Mouse (Mus musculus): ENCODE data around the gene Zfp664. TPM values are rescaled to one million over a fixed set of nuclear protein-coding genes. Genes with fewer than 3 reads are reported as not detected.

Zfp664 gene
- total and polyA plus RNA-seq, 2 experiments, result 5.3 to 12.2 TPM

DNA sequence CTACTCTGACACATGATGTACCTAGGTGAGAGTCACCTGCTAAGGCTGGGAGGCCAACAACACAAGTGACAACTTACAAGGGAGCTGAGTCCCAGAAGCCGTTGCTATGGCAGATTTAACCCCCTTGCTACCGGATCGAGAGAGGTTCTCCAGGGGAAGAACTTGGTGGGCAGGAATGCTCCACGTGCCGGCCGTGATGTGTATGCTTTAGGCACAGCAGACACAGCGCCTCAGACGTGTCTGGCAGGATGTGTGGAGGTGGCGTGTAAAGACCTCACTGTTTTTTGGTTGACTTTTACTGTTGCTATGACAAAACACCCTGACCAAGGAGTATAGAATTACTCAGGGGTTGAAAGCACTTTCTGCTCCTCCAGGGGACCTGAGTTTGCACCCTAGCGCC, 81.9 kb downstream of the Zfp664 start:
- Histone ChIP-seq H3K36me3 (ENCODE audit: control insufficient read depth, insufficient read depth, low read length) (no peaks in the 10 kb centered on the region), H3K27ac (replicated peaks; ENCODE audit: insufficient read depth, low read depth, low read length) (no peak overlapping the region), H3K4me3 (ENCODE audit: insufficient read depth, low read depth, low read length) (no peak overlapping the region), H3K27me3 (ENCODE audit: control insufficient read depth, insufficient read depth, low read length) (no peaks in the 10 kb centered on the region), H3K4me1 (ENCODE audit: control insufficient read depth, insufficient read depth, low read length) (no peaks in the 10 kb centered on the region), H3K9ac (ENCODE audit: low read depth, low read length) (no peak overlapping the region), H3K79me2 (ENCODE audit: control insufficient read depth, insufficient read depth, low read length) (no peaks in the 10 kb centered on the region)
- DNase-seq (ENCODE audit: extremely low read depth, low read depth, low spot score), result no peak
- TF ChIP-seq CTCF (IDR thresholded peaks at IDR 0.05; ENCODE audit: low read depth, low read length) (no peak), POLR2A (IDR thresholded peaks at IDR 0.05; ENCODE audit: extremely low read depth, insufficient read depth, low read length) (no peak)
- WGBS, result 85% methylated on average over 10 of the region's 10 CpGs

DNA sequence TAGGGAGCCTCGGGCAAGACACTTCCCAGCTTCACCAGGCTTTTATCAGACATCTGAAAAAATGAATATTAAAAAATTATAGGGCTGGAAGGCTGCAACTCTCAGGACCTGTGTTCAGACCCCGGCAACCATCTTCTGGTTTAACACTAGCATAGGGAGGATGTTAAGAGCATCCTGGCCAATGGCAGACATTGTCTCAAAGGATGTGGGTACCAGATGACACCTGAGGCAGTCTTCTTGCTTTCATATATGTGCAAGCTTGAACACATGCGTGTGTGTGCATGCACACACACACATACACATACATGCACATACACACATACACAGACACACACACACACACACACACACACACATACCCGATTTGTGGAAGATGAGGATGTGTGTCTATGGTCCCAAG, 82.6 kb downstream of the Zfp664 start:
- H3K4me3 ChIP-seq (ENCODE audit: insufficient read depth, low read depth, low read length), result no peak overlapping the region
- no peaks in the 10 kb centered on the region for H3K36me3 ChIP-seq (ENCODE audit: control insufficient read depth, insufficient read depth, low read length)
- 76% methylated on average over 4 of the region's 4 CpGs for WGBS
- no peaks in the 10 kb centered on the region for H3K4me1 ChIP-seq (ENCODE audit: control insufficient read depth, insufficient read depth, low read length)
- no peak for DNase-seq (ENCODE audit: extremely low read depth, low read depth, low spot score)
- H3K27ac ChIP-seq (replicated peaks; ENCODE audit: insufficient read depth, low read depth, low read length), result no peak overlapping the region
- no peaks in the 10 kb centered on the region for H3K27me3 ChIP-seq (ENCODE audit: control insufficient read depth, insufficient read depth, low read length)
- no peak overlapping the region for H3K9ac ChIP-seq (ENCODE audit: low read depth, low read length)
- no peak for TF ChIP-seq POLR2A (IDR thresholded peaks at IDR 0.05; ENCODE audit: extremely low read depth, insufficient read depth, low read length)
- no peak for TF ChIP-seq CTCF (IDR thresholded peaks at IDR 0.05; ENCODE audit: low read depth, low read length)
- no peaks in the 10 kb centered on the region for H3K79me2 ChIP-seq (ENCODE audit: control insufficient read depth, insufficient read depth, low read length)

DNA sequence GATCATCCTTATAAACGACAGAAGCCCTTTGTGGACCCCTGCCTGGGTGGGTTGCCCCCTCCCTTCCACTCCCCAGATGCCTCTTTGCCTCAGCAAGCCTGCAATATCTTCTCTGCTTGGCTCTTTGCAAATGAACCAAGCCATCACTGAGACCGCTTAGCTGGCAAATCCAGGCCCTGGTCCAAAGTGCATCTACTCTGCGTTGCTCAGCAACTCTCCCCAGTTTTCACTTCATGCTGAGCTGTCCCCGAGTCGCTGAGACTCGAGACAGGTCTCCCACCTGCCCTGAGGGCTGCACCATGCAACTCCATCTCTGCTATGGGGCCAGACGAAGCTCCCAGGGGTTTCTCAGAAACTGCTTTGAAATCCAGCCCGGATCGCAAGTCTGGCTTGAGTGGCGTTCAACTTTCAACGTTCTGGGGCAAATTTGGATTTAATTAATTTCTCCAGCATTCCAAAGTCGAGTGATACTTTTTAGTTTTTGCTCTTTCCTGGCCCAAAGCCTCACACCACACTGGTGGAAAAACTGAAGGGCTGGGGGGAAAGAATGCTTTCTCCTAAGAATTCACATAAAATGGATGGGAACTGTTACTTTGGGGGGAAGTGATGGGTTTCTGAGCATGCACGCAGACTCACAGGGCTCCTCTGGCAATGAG, 88.3 kb downstream of the Zfp664 start:
- Histone ChIP-seq H3K27me3 (ENCODE audit: control insufficient read depth, insufficient read depth, low read length) (no peaks in the 10 kb centered on the region), H3K79me2 (ENCODE audit: control insufficient read depth, insufficient read depth, low read length) (no peaks in the 10 kb centered on the region), H3K36me3 (ENCODE audit: control insufficient read depth, insufficient read depth, low read length) (no peaks in the 10 kb centered on the region), H3K27ac (replicated peaks; ENCODE audit: insufficient read depth, low read depth, low read length) (no peak overlapping the region), H3K9ac (ENCODE audit: low read depth, low read length) (no peak overlapping the region), H3K4me1 (ENCODE audit: control insufficient read depth, insufficient read depth, low read length) (no peaks in the 10 kb centered on the region), H3K4me3 (ENCODE audit: insufficient read depth, low read depth, low read length) (no peak overlapping the region)
- TF ChIP-seq CTCF (IDR thresholded peaks at IDR 0.05; ENCODE audit: low read depth, low read length) (no peak), POLR2A (IDR thresholded peaks at IDR 0.05; ENCODE audit: extremely low read depth, insufficient read depth, low read length) (no peak)
- 61% methylated on average over 13 of the region's 13 CpGs for WGBS
- no peak for DNase-seq (ENCODE audit: extremely low read depth, low read depth, low spot score)

DNA sequence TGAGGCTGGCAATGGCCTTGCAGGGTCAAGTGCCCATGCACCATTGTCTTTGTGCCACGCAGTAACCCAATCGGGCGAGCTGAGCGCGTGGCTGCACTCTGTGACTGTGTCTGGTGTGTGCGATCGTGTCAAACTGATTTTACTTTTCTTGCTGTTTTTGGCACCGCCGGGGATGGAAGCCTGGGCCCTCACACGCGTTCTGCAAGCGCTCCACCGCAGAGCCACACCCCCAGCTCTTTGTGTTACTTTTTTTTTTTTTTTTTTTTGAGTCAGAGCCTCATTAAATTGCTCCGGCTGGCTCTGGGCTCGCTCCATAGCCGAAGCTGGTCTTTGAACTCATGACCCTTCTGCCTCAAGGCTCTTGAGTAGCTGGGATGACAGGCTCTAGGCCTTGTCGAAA, 88.8 kb downstream of the Zfp664 start:
- TF ChIP-seq CTCF (IDR thresholded peaks at IDR 0.05; ENCODE audit: low read depth, low read length) (no peak), POLR2A (IDR thresholded peaks at IDR 0.05; ENCODE audit: extremely low read depth, insufficient read depth, low read length) (no peak)
- no peak overlapping the region for H3K9ac ChIP-seq (ENCODE audit: low read depth, low read length)
- H3K4me1 ChIP-seq (ENCODE audit: control insufficient read depth, insufficient read depth, low read length), result no peaks in the 10 kb centered on the region
- no peak for DNase-seq (ENCODE audit: extremely low read depth, low read depth, low spot score)
- H3K27ac ChIP-seq (replicated peaks; ENCODE audit: insufficient read depth, low read depth, low read length), result no peak overlapping the region
- no peaks in the 10 kb centered on the region for H3K36me3 ChIP-seq (ENCODE audit: control insufficient read depth, insufficient read depth, low read length)
- H3K4me3 ChIP-seq (ENCODE audit: insufficient read depth, low read depth, low read length), result no peak overlapping the region
- no peaks in the 10 kb centered on the region for H3K79me2 ChIP-seq (ENCODE audit: control insufficient read depth, insufficient read depth, low read length)
- no peaks in the 10 kb centered on the region for H3K27me3 ChIP-seq (ENCODE audit: control insufficient read depth, insufficient read depth, low read length)
- 87% methylated on average over 17 of the region's 17 CpGs for WGBS

Other genes starting within 250 kb of the Zfp664 start
- gene Atp6v0a2, start 234.1 kb upstream of the Zfp664 start, total RNA-seq (2014; rRNA removed), result 10.8 and 11.7 TPM in 2 replicates
- gene Atp6v0a2, start 234.1 kb upstream of the Zfp664 start, polyA plus RNA-seq (2012; rRNA removed), result 16.4 and 18.0 TPM in 2 replicates
- gene Dnah10, start 137.6 kb upstream of the Zfp664 start, total RNA-seq (2014; rRNA removed), result not detected in 2 replicates
- 0.02 TPM in 1 of 2 replicates, not detected in the other for gene Dnah10, start 137.6 kb upstream of the Zfp664 start, polyA plus RNA-seq (2012; rRNA removed)
- gene Ccdc92, start 267 bp upstream of the Zfp664 start, total RNA-seq (2014; rRNA removed), result 0.13 TPM in 1 of 2 replicates, not detected in the other
- 0.16 and 0.29 TPM in 2 replicates for gene Ccdc92, start 267 bp upstream of the Zfp664 start, polyA plus RNA-seq (2012; rRNA removed)
- gene Rflna, start 140.5 kb downstream of the Zfp664 start, total RNA-seq (2014; rRNA removed), result not detected in 2 replicates
- 0.22 and 0.24 TPM in 2 replicates for gene Rflna, start 140.5 kb downstream of the Zfp664 start, polyA plus RNA-seq (2012; rRNA removed)

Measured in liver, adult 2 months (tissue).